Mouse (Mus musculus) cortical plate, adult 2 months (tissue): ENCODE data around the gene Psmg4.

Source experiments
- CTCF ChIP-seq: fragments of 200-500 bp; IDR thresholded peaks from 2 replicates; pipeline ENCODE4 v1.5.1; 2011; ENCODE audit warnings: mild to moderate bottlenecking, control low read depth, low read length; ENCODE audit not compliant: insufficient read depth; ENCODE audit errors: extremely low read depth
- POLR2A ChIP-seq: fragments of 200-500 bp; IDR thresholded peaks from 2 replicates; pipeline ENCODE4 v1.6.1; 2011; ENCODE audit warnings: mild to moderate bottlenecking, low read length, control low read depth; ENCODE audit not compliant: insufficient read depth; ENCODE audit errors: extremely low read depth

DNA sequence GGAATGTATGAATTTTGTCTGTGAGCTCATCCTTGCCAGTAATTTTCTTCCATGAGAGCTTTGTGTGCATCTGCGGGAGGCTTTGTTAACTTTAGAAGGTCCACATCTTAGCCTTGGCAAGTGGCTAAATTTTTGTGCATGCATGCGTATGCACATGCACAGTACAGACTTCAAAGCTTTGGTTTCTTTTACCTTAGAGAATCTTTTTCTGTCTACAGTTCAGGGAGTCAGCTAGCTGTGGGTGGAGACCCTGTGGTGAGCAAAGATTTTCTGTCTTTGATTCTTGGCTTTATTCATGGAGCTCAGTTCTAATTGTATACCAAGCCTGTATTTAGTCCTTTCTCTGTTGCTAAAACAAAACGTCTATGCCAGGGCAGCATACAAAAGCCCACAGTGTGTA is 56.0 kb downstream of the Psmg4 start:
- TF ChIP-seq CTCF (no peak), POLR2A (no peak)
